Mouse (Mus musculus) urinary bladder, postnatal 4 days (tissue): ENCODE data around the gene H2-T22.
A peak's percentile ranks its signal among the peaks of the same experiment; 100 is the strongest.
"Not testable (repeated sequence)": the region's sequence is repeated elsewhere in the genome, so short reads cannot be mapped to it uniquely, and the experiment has no call there.

Experiments
- DNase-seq, 2 experiments: peaks; one replicate each; pipeline ENCODE4 v3.0.0; 2021 to 2022; ENCODE audit warnings: low spot score in 2 of 2

The H2-T22 gene

DNA sequence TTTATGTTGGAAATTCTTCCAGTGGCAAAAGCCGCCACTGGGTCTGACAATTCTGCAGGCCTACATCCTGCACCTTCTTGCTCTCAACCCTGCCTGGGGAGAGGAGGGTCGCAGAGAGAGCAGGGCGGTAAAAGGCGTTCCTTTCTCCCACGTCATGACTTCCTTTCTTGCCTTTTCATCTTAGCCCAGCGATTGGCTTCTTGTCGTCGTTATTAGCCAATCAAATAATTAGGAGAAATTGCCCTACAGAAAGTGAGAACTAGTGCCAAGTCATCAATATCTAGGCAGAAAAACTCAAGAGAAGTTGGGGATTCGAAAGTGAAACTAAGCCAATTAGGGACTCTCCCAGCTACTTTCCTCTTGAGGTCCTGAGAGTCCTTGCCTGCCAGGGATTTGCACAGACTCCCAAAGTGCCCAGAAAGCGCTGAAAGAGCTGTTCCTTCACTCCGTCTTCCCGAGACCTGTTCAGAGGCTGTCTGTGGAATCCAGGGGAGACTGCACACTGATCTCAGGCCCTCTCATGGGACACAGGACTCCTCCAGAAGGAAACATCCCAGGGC is at the start of gene H2-T22, which contains the start of gene Gm6034:
Gene H2-T22 (minus strand): TSS at position 138 of the 560 bp plus-strand sequence.
Gene Gm6034 (plus strand): TSS at position 352 of the 560 bp plus-strand sequence.
- peak in 1 of 2 experiments; percentile 56 for DNase-seq

- DNase-seq = not testable (repeated sequence)
Observed at GRCm38 (mm10) chr17:36091933-36092332, 49.4 kb upstream of the H2-T22 start.

GRCm38 (mm10) chr17:36085976-36086375 is 43.4 kb upstream of the H2-T22 start:
- DNase-seq = not testable (repeated sequence)

DNA sequence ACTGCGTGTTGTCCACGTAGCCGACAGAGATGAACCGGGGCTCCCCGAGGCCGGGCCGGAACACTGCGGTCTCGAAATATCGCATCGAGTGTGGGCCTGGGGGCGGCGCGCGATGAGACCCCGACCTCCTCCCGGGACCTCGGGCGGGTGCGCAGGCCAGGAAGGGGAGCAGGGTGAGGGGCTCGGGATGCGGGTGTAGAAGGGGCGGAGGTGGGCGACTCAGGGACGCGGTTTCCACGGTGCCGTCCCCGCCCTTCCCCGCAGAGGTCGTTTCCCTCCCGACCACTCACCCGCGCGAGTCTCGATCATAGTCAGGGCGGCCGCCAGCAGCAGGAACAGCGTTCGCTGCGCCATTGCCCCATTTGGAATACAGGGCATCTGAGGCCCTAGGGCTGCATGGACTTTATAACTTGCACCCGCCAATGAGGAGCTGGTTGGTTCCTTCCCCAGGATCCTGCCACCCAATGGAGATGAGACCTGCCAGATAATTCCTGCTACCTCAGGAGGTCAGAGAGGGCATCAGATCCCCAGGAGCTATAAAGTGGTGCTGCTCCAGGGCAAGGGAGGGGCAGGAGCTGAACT is 41.4 kb upstream of the H2-T22 start:
- DNase-seq = no peak

DNA sequence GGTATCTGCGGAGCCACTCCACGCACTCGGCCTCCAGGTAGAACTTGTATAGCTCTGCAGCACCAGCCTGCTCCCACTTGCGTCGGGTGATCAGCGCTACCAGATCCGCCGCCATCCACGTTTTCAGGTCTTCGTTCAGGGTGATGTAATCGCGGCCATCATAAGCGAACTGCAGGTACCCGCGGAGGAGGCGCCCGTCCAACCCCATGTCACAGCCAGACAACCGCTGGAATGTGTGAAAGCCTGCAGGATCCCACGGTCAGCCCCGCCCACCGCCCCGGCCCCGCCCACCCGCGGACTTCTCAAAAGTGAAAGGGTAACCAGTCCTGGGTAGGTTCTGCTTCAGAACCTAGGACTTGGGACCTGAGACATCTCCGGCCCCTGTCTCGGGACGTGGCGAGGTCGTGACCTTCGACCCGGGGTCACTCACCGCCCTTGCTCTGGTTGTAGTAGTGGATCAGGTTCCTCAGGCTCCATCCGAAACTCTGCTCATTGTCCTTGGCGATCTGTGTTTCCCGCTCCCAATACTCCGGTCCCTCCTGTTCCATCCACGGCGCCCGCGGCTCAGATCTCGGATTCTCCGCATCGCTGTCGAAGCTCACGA is 40.8 kb upstream of the H2-T22 start:
- no peak for DNase-seq

DNA sequence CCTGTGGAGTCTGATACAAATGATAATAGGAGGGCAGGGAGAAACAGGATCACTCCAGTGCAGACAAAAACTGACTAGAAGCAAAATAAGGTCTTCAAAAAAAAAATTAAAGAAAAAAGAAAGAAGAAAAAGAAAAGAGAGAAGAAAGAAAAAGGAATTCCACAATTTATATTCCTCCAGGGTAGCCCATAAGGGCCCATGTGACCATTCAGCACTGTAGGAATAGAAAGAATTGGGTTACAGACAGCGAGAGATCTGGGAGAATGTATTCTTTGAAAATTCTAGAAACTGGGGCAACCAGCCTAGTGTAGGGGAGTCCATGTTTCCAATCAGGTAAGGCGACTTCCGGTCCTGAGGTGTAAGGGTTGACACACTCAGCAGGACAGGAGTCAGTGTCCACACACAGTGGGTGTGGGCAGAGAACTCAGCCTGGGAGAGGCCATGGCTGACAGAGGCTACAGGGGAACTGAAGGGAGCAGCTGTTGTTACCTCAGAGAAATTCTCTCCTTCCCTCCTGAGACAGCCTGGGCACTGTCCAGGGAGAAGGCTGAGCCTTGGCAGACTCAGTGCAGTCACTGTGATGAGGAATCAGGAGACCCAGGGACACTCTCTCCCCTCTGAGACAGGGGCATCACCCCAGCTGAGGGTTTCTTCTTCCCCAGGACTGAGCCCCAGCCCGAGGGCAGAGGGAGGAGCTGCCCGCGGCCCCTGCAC is 40.1 kb upstream of the H2-T22 start:
- not testable (repeated sequence) for DNase-seq

DNA sequence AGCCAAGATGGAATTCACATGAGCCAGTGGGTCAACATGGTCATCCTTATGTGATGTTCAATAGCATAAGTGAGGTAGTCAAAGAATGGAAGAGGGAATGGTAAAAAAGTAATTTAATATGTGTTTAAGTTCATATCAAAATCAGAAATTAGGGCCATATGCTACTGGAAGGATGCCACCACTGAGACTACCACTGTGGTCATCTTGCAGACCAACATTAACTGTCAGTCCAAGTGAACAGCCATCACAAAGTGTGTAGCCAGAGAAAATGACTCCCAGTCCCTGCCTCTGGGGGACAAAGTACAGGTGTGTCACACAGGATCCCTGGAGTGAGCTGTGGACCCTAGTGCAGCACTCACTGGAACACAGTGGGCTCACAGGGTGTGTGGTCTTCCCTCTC is 39.4 kb upstream of the H2-T22 start:
- DNase-seq = not testable (repeated sequence)

- peak; percentile 66 to 90 for DNase-seq
Observed at GRCm38 (mm10) chr17:36060829-36061228, 18.3 kb upstream of the H2-T22 start.

DNA sequence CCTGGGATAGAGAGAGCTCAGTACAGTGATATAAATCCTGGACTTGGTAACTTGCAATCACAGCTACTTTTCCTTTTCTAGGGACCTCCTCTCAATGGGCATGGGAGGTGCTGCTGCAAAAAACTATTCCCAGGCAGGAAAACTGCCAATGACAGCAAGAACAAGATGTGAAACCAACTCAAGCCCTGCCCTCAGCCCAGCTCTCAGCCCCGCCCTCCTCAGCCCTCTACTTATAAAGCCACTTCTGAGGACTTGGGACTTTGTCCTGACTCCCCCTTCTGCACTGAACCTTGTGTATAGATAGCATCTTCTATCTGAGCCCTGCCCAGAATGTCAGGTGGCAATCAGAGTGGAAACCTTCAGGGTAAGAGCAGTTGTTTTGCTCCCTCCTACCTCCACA is 15.8 kb upstream of the H2-T22 start, which contains the start of gene Gm11127:
Gene Gm11127 (minus strand): TSS at position 10 of the 400 bp plus-strand sequence.
- not testable (repeated sequence) for DNase-seq

- not testable (repeated sequence) for DNase-seq
Observed at GRCm38 (mm10) chr17:36057927-36058326, 15.4 kb upstream of the H2-T22 start.

DNA sequence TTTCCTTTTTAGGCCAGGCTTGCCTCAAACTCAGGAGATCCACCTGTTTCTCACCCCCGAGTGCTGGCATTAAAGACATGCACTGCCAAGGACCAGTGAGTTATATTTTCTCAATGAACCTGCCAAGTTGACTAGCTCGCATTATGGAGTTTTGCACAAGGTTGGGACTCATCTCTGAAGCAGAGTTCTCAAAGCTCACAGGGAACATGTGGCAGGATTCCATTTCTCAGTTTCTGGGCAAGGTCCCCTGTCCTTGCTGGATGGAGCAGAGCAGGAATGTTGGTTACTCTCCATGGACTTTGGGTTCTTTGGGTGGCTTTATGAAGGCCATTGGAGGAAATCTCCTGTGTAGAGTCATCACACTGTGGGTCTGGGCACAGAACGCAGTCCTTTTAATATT is 739 bp upstream of the H2-T22 start:
- DNase-seq = no peak

- not testable (repeated sequence) for DNase-seq
Observed at GRCm38 (mm10) chr17:36042055-36042454, 492 bp downstream of the H2-T22 start.

DNA sequence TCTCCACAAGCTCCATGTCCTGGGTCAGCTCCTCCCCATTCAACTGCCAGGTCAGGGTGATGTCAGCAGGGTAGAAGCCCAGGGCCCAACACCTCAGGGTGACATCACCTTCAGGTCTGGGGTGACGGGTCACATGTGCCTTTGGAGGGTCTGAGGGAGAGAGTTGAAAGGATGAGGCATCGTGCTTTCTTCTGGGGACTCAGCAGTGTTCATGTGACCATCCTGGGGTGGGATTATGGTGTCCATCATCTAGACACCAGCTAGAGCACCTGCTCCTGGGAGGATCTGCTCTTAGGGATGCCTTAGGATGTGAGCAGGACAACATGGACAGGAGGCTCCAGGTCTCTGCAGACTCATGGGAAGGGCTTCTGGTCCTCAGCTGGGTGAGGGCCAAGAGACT is 1.9 kb downstream of the H2-T22 start:
- DNase-seq = not testable (repeated sequence)

DNA sequence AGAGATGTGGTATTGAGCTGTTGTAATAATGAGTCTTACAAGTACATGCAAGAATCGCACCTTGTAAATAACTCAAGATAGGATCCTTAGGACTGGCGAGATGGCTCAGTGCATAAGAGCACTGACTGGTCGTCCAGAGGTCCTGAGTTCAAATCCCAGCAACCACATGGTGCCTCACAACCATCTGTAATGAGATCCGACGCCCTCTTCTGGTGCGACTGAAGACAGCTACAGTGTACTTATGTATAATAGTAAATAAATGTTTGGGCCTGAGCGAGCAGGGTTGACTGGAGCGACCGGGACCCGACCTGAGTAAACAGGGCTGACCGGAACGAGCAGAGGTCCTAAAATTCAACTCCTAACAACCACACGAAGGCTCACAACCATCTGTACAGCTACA is 6.4 kb downstream of the H2-T22 start:
- DNase-seq = peak in 1 of 2 experiments; percentile 15

DNA sequence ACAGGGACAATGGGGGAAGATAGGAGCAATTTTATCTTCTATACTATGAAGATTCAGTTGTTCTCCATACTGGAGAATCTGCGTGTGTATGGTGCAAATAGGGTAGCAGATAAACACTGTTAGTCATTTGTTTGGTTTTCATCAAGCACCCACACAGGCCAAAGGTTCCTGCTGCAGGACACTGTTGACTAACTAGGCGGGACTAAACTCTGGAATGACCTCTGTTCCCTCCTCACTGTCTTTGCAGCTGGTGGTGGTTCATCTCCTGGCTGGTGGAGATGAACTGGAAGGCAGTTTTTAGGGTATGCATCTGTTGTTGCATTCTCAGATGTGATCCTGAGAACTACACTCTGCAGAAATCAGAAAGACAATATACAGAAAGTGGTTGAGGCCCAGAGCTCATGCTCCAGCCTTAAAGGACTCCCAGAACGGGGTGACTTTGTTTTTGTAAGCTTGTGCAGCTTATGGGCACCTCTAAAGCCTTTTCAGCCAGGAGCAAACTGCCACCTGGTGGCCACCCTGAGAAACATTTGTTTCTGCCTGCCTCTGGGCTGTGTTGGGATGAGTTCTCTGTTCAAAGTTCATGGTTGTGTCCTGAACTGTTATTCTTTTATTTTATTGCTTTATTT is 7.4 kb downstream of the H2-T22 start:
- peak in 1 of 2 experiments; percentile 35 for DNase-seq

- not testable (repeated sequence) for DNase-seq
Observed at GRCm38 (mm10) chr17:36034524-36034923, 8.0 kb downstream of the H2-T22 start.

DNA sequence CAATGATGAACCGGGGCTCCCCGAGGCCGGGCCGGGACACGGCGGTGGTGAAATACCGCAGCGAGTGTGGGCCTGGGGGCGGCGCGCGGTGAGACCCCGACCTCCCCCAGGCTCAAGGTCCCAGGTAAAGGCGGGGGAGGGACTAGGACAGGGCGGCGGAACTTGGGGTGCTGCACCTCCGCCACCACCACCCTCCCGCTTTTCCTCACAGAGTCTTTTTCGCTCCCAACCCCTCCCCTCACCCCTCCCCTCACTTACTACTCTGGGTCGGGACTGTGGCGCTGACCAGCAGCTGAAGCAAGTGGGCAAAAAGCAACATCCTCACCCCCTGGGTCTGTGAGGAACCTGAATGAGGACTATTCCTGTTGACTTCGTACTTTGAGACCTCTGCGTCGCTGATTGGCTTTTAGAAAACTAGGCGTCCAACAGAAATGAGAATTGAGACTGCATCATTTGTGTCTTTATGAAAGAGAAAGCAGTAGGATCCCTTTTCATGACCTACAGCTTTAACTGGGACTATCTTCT is 10.1 kb downstream of the H2-T22 start, which contains the start of gene H2-T23:
Gene H2-T23 (minus strand): TSS at position 505 of the 525 bp plus-strand sequence.
- DNase-seq = peak in 1 of 2 experiments; percentile 37

GRCm38 (mm10) chr17:36031583-36032331 is 10.8 kb downstream of the H2-T22 start:
- peak in 1 of 2 experiments; percentile 21 for DNase-seq

DNA sequence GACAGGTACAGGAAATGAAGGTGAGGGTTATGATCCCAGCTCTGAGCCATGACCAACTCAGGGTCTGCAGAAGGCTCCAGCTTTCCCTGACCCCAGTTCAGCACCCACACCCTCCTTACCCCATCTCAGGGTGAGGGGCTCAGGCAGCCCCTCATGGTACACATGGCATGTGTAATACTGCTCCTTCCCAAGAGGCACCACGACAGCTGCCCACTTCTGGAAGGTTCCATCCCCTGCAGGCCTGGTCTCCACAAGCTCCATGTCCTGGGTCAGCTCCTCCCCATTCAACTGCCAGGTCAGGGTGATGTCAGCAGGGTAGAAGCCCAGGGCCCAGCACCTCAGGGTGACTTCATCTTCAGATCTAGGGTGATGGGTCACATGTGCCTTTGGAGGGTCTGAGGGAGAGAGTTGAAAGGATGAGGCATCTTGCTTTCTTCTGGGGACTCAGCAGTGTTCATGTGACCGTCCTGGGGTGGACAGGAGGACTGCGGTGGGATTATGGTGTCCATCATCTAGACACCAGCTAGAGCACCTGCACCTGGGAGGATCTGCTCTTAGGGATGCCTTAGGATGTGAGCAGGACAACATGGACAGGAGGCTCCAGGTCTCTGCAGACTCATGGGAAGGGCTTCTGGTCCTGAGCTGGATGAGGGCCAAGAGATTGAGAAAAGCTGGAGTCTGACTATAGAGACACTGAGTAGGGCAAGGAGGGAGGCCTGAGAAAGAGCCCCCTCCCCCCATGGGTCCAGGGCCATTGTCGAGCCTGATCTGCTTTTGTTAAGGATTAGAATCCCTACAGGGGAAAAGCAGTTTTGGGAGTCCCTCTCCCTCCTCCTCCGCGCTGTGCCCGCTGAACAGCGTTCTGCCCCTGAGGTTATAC is 11.6 kb downstream of the H2-T22 start:
- DNase-seq = peak in 1 of 2 experiments; percentile 16
